In genomic region chr4:133204379-133204778, GRCm38 (mm10) we compare ENCODE assay signal across 13 mouse cellular contexts. TPM values are rescaled to one million over a fixed set of nuclear protein-coding genes. Genes with fewer than 3 reads are reported as not detected.
DNase-seq lines count a peak whose midpoint lies in the region; ATAC-seq and TF ChIP-seq lines count a peak whose summit lies in the region.
"Had no signal": no experiment of that assay in that cellular context is flagged by ENCODE, and none has a peak within 500 bp of the region (broad histone marks: within the 10 kb centered on the region; RNA-seq: fewer than 3 reads in every experiment).

No protein-coding gene starts in this region.

- no peaks in the 10 kb centered on the region for H3K27me3 ChIP-seq in kidney, postnatal 0 days (ENCODE audit: insufficient read depth, low read length)
- no peaks in the 10 kb centered on the region for H3K27me3 ChIP-seq in forebrain, embryonic 13.5 days
- no peaks in the 10 kb centered on the region; the same call in 1 of the 2 replicates for H3K27me3 ChIP-seq in intestine, embryonic 16.5 days (replicated peaks; ENCODE audit: control insufficient read depth, insufficient read depth, low read length)
- 0 out of 2 replicates have a peak, but pooled peaks cover 6% of the 10 kb centered on the region for H3K27me3 ChIP-seq in neural tube, embryonic 13.5 days

- WGBS in kidney, postnatal 0 days = 19% methylated on average over 7 of the region's 7 CpGs
- 44% methylated on average over 7 of the region's 7 CpGs for WGBS in forebrain, embryonic 13.5 days
- WGBS in intestine, embryonic 16.5 days = 25% methylated on average over 7 of the region's 7 CpGs
- WGBS in neural tube, embryonic 13.5 days = 27% methylated on average over 7 of the region's 7 CpGs

- no peak overlapping the region for H3K4me2 ChIP-seq in kidney, postnatal 0 days (ENCODE audit: low read length)
- no peak overlapping the region for H3K4me2 ChIP-seq in forebrain, embryonic 13.5 days
- H3K4me2 ChIP-seq in intestine, embryonic 16.5 days (ENCODE audit: low read depth, low read length) = no peak overlapping the region
- no peak overlapping the region for H3K4me2 ChIP-seq in neural tube, embryonic 13.5 days

- no peak for ATAC-seq in kidney, postnatal 0 days (replicated peaks; ENCODE audit: low FRiP score, low read depth)
- no peak for ATAC-seq in forebrain, embryonic 13.5 days
- no peak for ATAC-seq in intestine, embryonic 16.5 days
- ATAC-seq in neural tube, embryonic 13.5 days (ENCODE audit: low read depth) = no peak

- H3K9me3 ChIP-seq in kidney, postnatal 0 days (replicated peaks; ENCODE audit: low read length) = no peaks in the 10 kb centered on the region
- no peaks in the 10 kb centered on the region for H3K9me3 ChIP-seq in forebrain, embryonic 13.5 days (replicated peaks)
- no peaks in the 10 kb centered on the region for H3K9me3 ChIP-seq in intestine, embryonic 16.5 days (ENCODE audit: control insufficient read depth, low read length)
- H3K9me3 ChIP-seq in neural tube, embryonic 13.5 days = no peaks in the 10 kb centered on the region

- no peaks in the 10 kb centered on the region for H3K36me3 ChIP-seq in kidney, postnatal 0 days (ENCODE audit: insufficient read depth, low read length)
- no peaks in the 10 kb centered on the region for H3K36me3 ChIP-seq in forebrain, embryonic 13.5 days (ENCODE audit: poor library complexity, severe bottlenecking)
- H3K36me3 ChIP-seq in intestine, embryonic 16.5 days (ENCODE audit: control insufficient read depth, insufficient read depth, low read length) = no peaks in the 10 kb centered on the region
- H3K36me3 ChIP-seq in neural tube, embryonic 13.5 days = no peaks in the 10 kb centered on the region

- H3K4me3 ChIP-seq in kidney, postnatal 0 days (replicated peaks; ENCODE audit: low read depth, low read length) = no peak overlapping the region
- H3K4me3 ChIP-seq in forebrain, embryonic 13.5 days = no peak overlapping the region
- H3K4me3 ChIP-seq in intestine, embryonic 16.5 days (ENCODE audit: low read length) = no peak overlapping the region
- H3K4me3 ChIP-seq in neural tube, embryonic 13.5 days = no peak overlapping the region

- H3K4me1 ChIP-seq in kidney, postnatal 0 days (replicated peaks; ENCODE audit: insufficient read depth, low read length) = peaks cover 14% of the 10 kb centered on the region
- peaks cover 32% of the 10 kb centered on the region for H3K4me1 ChIP-seq in forebrain, embryonic 13.5 days
- peaks cover 34% of the 10 kb centered on the region for H3K4me1 ChIP-seq in intestine, embryonic 16.5 days (ENCODE audit: control insufficient read depth, insufficient read depth, low read length)
- H3K4me1 ChIP-seq in neural tube, embryonic 13.5 days (replicated peaks) = peaks cover 37% of the 10 kb centered on the region

- no peak for DNase-seq in kidney, postnatal 0 days (ENCODE audit: low spot score)
- DNase-seq in kidney, adult 18-20 months = no peak
- no peak for DNase-seq in natural killer cell, adult 2 months (ENCODE audit: low spot score in 2 of 2)
- DNase-seq in thymus, postnatal 14 days = no peak
- no peak for DNase-seq in layer of hippocampus, postnatal 36 days
- DNase-seq: kidney, adult 9 months; right cerebral cortex, postnatal 25 days; thymus, postnatal 36 days had no signal

- peak overlapping the region; percentile 42; the same call in 1 of the 2 replicates for H3K27ac ChIP-seq in kidney, postnatal 0 days
- peak overlapping the region; percentile 41 for H3K27ac ChIP-seq in forebrain, embryonic 13.5 days
- H3K27ac ChIP-seq in intestine, embryonic 16.5 days (ENCODE audit: low read length) = peak overlapping the region; percentile 52
- H3K27ac ChIP-seq in neural tube, embryonic 13.5 days (replicated peaks) = peak overlapping the region; percentile 71

- 0 out of 2 replicates have a peak overlapping the region, but pooled peaks have one; percentile 8 for H3K9ac ChIP-seq in kidney, postnatal 0 days (ENCODE audit: low read depth, low read length)
- no peak overlapping the region for H3K9ac ChIP-seq in forebrain, embryonic 13.5 days
- H3K9ac ChIP-seq in intestine, embryonic 16.5 days (ENCODE audit: low read depth, low read length) = peak overlapping the region; percentile 47
- peak overlapping the region; percentile 26; the same call in 1 of the 2 replicates for H3K9ac ChIP-seq in neural tube, embryonic 13.5 days

- no peak for TF ChIP-seq CTCF in kidney, postnatal 0 days (IDR thresholded peaks at IDR 0.05; ENCODE audit: low read depth)

RNA-seq across cellular contexts. Expression of gene Cd164l2, which starts 7.6 kb away (rescaled TPM):
- polyA plus RNA-seq in kidney, postnatal 0 days (2015; fragmentation: Nextera tagmentation; extraction: Ambion mirVana) = 19.1 and 19.6 TPM in 2 replicates
- polyA plus RNA-seq in forebrain, embryonic 13.5 days (2015; fragmentation: Nextera tagmentation; extraction: Ambion mirVana) = 0.17 and 0.30 TPM in 2 replicates
- polyA plus RNA-seq in intestine, embryonic 16.5 days (2015; fragmentation: Nextera tagmentation; extraction: Ambion mirVana) = 1.6 and 2.0 TPM in 2 replicates
- 1.1 and 1.6 TPM in 2 replicates for polyA plus RNA-seq in neural tube, embryonic 13.5 days (2015; fragmentation: Nextera tagmentation; extraction: Ambion mirVana)
- 1 to 10 TPM; 3.7 to 5.8 TPM for total RNA-seq in layer of hippocampus, postnatal 36 days (2021)
- total RNA-seq: liver, adult 2 months; megakaryocyte, adult 5-6 weeks had no signal
- polyA plus RNA-seq: liver, adult 2 months had no signal

RNA-seq across cellular contexts. Expression of gene Gpr3, which starts 8.0 kb away (rescaled TPM):
- polyA plus RNA-seq in kidney, postnatal 0 days (2015; fragmentation: Nextera tagmentation; extraction: Ambion mirVana) = 0.11 and 0.54 TPM in 2 replicates
- polyA plus RNA-seq in forebrain, embryonic 13.5 days (2015; fragmentation: Nextera tagmentation; extraction: Ambion mirVana) = 0.33 and 0.57 TPM in 2 replicates
- 0.05 and 0.24 TPM in 2 replicates for polyA plus RNA-seq in intestine, embryonic 16.5 days (2015; fragmentation: Nextera tagmentation; extraction: Ambion mirVana)
- polyA plus RNA-seq in neural tube, embryonic 13.5 days (2015; fragmentation: Nextera tagmentation; extraction: Ambion mirVana) = 0.77 and 1.1 TPM in 2 replicates
- total RNA-seq in layer of hippocampus, postnatal 36 days (2021) = 1 to 10 TPM; 6.8 to 7.3 TPM
- total RNA-seq: liver, adult 2 months; megakaryocyte, adult 5-6 weeks had no signal
- polyA plus RNA-seq: liver, adult 2 months had no signal

RNA-seq across cellular contexts. Expression of gene Map3k6, which starts 36.2 kb away (rescaled TPM):
- 3.4 and 4.2 TPM in 2 replicates for polyA plus RNA-seq in kidney, postnatal 0 days (2015; fragmentation: Nextera tagmentation; extraction: Ambion mirVana)
- 0.92 and 1.0 TPM in 2 replicates for polyA plus RNA-seq in forebrain, embryonic 13.5 days (2015; fragmentation: Nextera tagmentation; extraction: Ambion mirVana)
- 2.4 and 2.8 TPM in 2 replicates for polyA plus RNA-seq in intestine, embryonic 16.5 days (2015; fragmentation: Nextera tagmentation; extraction: Ambion mirVana)
- polyA plus RNA-seq in neural tube, embryonic 13.5 days (2015; fragmentation: Nextera tagmentation; extraction: Ambion mirVana) = 1.9 and 2.7 TPM in 2 replicates
- 1 to 10 TPM; 3.9 to 5.9 TPM for total RNA-seq in layer of hippocampus, postnatal 36 days (2021)

RNA-seq across cellular contexts. Expression of gene Sytl1, which starts 58.5 kb away (rescaled TPM):
- 2.5 and 2.8 TPM in 2 replicates for polyA plus RNA-seq in kidney, postnatal 0 days (2015; fragmentation: Nextera tagmentation; extraction: Ambion mirVana)
- polyA plus RNA-seq in forebrain, embryonic 13.5 days (2015; fragmentation: Nextera tagmentation; extraction: Ambion mirVana) = 0.43 and 0.59 TPM in 2 replicates
- polyA plus RNA-seq in intestine, embryonic 16.5 days (2015; fragmentation: Nextera tagmentation; extraction: Ambion mirVana) = 3.0 and 4.0 TPM in 2 replicates
- 0.25 and 0.28 TPM in 2 replicates for polyA plus RNA-seq in neural tube, embryonic 13.5 days (2015; fragmentation: Nextera tagmentation; extraction: Ambion mirVana)
- total RNA-seq in layer of hippocampus, postnatal 36 days (2021) = under 1 TPM; 0.70 to 0.99 TPM
